Mouse (Mus musculus) CH12.LX (cell line): ENCODE data around the gene Atxn7l1.
A peak's percentile ranks its signal among the peaks of the same experiment; 100 is the strongest.

Source experiments
- CHD1 ChIP-seq: IDR thresholded peaks from 2 replicates; pipeline ENCODE4 v1.6.1; 2012; ENCODE audit warnings: low read depth, low read length, improper control_type of control experiment, inconsistent platforms
- CTCF ChIP-seq, 2 experiments: IDR thresholded peaks in 1 of 2; conservative IDR thresholded peaks in 1 of 2; 2 replicates each; pipeline ENCODE4 v1.5.1; 2011 to 2012; ENCODE audit warnings: low read depth in 2 of 2, low read length in 2 of 2, improper control_type of control experiment in 1 of 2, inconsistent platforms in 1 of 2, mild to moderate bottlenecking in 1 of 2, moderate library complexity in 1 of 2
- EP300 ChIP-seq: IDR thresholded peaks from 2 replicates; pipeline ENCODE4 v1.6.1; 2011; ENCODE audit warnings: low read length, improper control_type of control experiment
- HCFC1 ChIP-seq: IDR thresholded peaks from 2 replicates; pipeline ENCODE4 v1.6.1; 2012; ENCODE audit warnings: low read depth, mild to moderate bottlenecking, inconsistent platforms, low read length, improper control_type of control experiment
- JUN ChIP-seq: IDR thresholded peaks from 2 replicates; pipeline ENCODE4 v1.6.1; 2011; ENCODE audit warnings: low read depth, mild to moderate bottlenecking, low read length, improper control_type of control experiment, moderate library complexity; ENCODE audit not compliant: insufficient read depth
- MAX ChIP-seq: IDR thresholded peaks from 2 replicates; pipeline ENCODE4 v1.6.1; 2011; ENCODE audit warnings: low read length, improper control_type of control experiment
- MEF2A ChIP-seq: IDR thresholded peaks from 2 replicates; pipeline ENCODE4 v1.6.1; 2014; ENCODE audit warnings: low read depth, mild to moderate bottlenecking, inconsistent platforms, low read length, improper control_type of control experiment, borderline replicate concordance
- POLR2A ChIP-seq: IDR thresholded peaks from 2 replicates; pipeline ENCODE4 v1.6.1; 2011; ENCODE audit warnings: low read depth, mild to moderate bottlenecking, improper control_type of control experiment, low read length
- POLR2AphosphoS2 ChIP-seq: IDR thresholded peaks from 2 replicates; pipeline ENCODE4 v1.6.1; 2011; ENCODE audit warnings: low read depth, low read length, improper control_type of control experiment
- RAD21 ChIP-seq: IDR thresholded peaks from 2 replicates; pipeline ENCODE4 v1.6.1; 2011; ENCODE audit warnings: low read depth, mild to moderate bottlenecking, low read length, improper control_type of control experiment, moderate library complexity

DNA sequence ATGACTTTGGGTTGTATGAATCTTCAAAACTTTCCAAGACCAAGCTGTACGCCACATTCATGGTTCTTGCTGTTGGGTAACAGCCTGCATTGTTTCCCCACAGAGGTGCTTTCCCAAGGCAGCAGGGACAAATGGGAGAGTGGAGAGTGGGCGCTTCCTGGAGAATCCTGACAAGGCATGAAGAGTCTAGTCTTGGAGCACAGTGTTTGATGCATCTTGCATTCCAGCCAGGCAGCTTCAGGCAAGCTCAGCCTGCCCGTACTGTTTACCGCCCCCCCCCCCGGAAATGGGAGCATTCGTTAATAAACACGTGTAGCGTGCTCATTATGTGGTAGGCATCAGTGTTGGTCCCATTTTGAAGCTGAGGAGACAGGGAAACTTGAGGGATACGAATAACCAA is 25.4 kb downstream of the Atxn7l1 start:
- no peak for TF ChIP-seq HCFC1
- TF ChIP-seq CTCF (conservative IDR thresholded peaks at IDR 0.05 in 1 of 2, IDR thresholded peaks at IDR 0.05 in 1 of 2; ENCODE audit: low read depth in 2 of 2, low read length in 2 of 2) = no peak
- no peak for TF ChIP-seq EP300
- TF ChIP-seq RAD21 = no peak
- TF ChIP-seq MEF2A = no peak
- no peak for TF ChIP-seq JUN
- 0 out of 2 replicates have a peak, but pooled peaks have one; percentile 20 for TF ChIP-seq MAX
- no peak for TF ChIP-seq POLR2AphosphoS2
- no peak for TF ChIP-seq CHD1
- TF ChIP-seq POLR2A = no peak
